Comparison of ENCODE assay signal across 19 mouse cellular contexts in genomic region chr16:5086179-5086578, GRCm38 (mm10). TPM values are rescaled to one million over a fixed set of nuclear protein-coding genes. Genes with fewer than 3 reads are reported as not detected.
DNase-seq lines count a peak whose midpoint lies in the region; ATAC-seq and TF ChIP-seq lines count a peak whose summit lies in the region.
"Had no signal": no experiment of that assay in that cellular context is flagged by ENCODE, and none has a peak within 500 bp of the region (broad histone marks: within the 10 kb centered on the region; RNA-seq: fewer than 3 reads in every experiment).

No protein-coding gene starts in this region.

- H3K27ac ChIP-seq in heart, embryonic 10.5 days = no peak overlapping the region
- H3K27ac ChIP-seq in forebrain, embryonic 13.5 days = no peak overlapping the region
- H3K27ac ChIP-seq: embryonic facial prominence, embryonic 10.5 days; embryonic facial prominence, embryonic 12.5 days had no signal

- ATAC-seq in forebrain, embryonic 13.5 days = no peak
- ATAC-seq: activated CD4-positive, CD25-positive, alpha-beta regulatory T cell, adult 4 months; forebrain, embryonic 14.5 days; forebrain, embryonic 16.5 days; Patski had no signal

- TF ChIP-seq POLR2A in lung, adult 2 months (IDR thresholded peaks at IDR 0.05; ENCODE audit: borderline replicate concordance, extremely low read depth, low read depth, low read length) = no peak

- DNase-seq in heart, adult 11 months = peak; percentile 69
- DNase-seq in heart, embryonic 10.5 days (ENCODE audit: low spot score) = no peak
- DNase-seq in lung, postnatal 36 days = peak; percentile 19
- no peak for DNase-seq in lung, adult 2 months
- DNase-seq: adrenal gland, adult 8-10 months; adrenal gland, postnatal 14 days; adrenal gland, postnatal 36 days; cerebellum, adult 11-12 months; cerebellum, adult 2 months; cerebellum, adult 9-10 months; cerebellum, postnatal 10 days; cerebellum, postnatal 25 days had no signal

- no peaks in the 10 kb centered on the region for H3K27me3 ChIP-seq in heart, embryonic 10.5 days (ENCODE audit: insufficient read depth, poor library complexity, severe bottlenecking)
- H3K27me3 ChIP-seq in forebrain, embryonic 13.5 days = no peaks in the 10 kb centered on the region
- H3K27me3 ChIP-seq: embryonic facial prominence, embryonic 12.5 days had no signal

- no peak for TF ChIP-seq CTCF in lung, adult 2 months (IDR thresholded peaks at IDR 0.05; ENCODE audit: insufficient read depth, low read length)

- 97% methylated on average over 2 of the region's 2 CpGs for WGBS in heart, embryonic 10.5 days
- WGBS in lung, adult 2 months = 96% methylated on average over 2 of the region's 2 CpGs
- WGBS in forebrain, embryonic 13.5 days = 97% methylated on average over 2 of the region's 2 CpGs

- H3K4me3 ChIP-seq in heart, embryonic 10.5 days = no peak overlapping the region
- no peak overlapping the region for H3K4me3 ChIP-seq in lung, adult 2 months (replicated peaks; ENCODE audit: extremely low read depth, low read depth, low read length)
- H3K4me3 ChIP-seq in forebrain, embryonic 13.5 days = no peak overlapping the region
- H3K4me3 ChIP-seq: embryonic facial prominence, embryonic 10.5 days; embryonic facial prominence, embryonic 12.5 days had no signal

- H3K36me3 ChIP-seq in heart, embryonic 10.5 days = peaks cover 76% of the 10 kb centered on the region
- H3K36me3 ChIP-seq in forebrain, embryonic 13.5 days (ENCODE audit: poor library complexity, severe bottlenecking) = peaks cover 81% of the 10 kb centered on the region

- peaks cover 6% of the 10 kb centered on the region; the same call in 1 of the 2 replicates for H3K4me1 ChIP-seq in heart, embryonic 10.5 days
- H3K4me1 ChIP-seq in lung, adult 2 months (ENCODE audit: control insufficient read depth, insufficient read depth, low read length) = no peaks in the 10 kb centered on the region
- H3K4me1 ChIP-seq in forebrain, embryonic 13.5 days = no peaks in the 10 kb centered on the region
- H3K4me1 ChIP-seq: embryonic facial prominence, embryonic 10.5 days; embryonic facial prominence, embryonic 12.5 days had no signal

- H3K9ac ChIP-seq in forebrain, embryonic 13.5 days = no peak overlapping the region
- H3K9ac ChIP-seq: embryonic facial prominence, embryonic 12.5 days had no signal

- H3K9me3 ChIP-seq in heart, embryonic 10.5 days = no peaks in the 10 kb centered on the region
- no peaks in the 10 kb centered on the region for H3K9me3 ChIP-seq in forebrain, embryonic 13.5 days (replicated peaks)
- H3K9me3 ChIP-seq: embryonic facial prominence, embryonic 10.5 days; embryonic facial prominence, embryonic 12.5 days had no signal

- H3K4me2 ChIP-seq in forebrain, embryonic 13.5 days = no peak overlapping the region
- H3K4me2 ChIP-seq: embryonic facial prominence, embryonic 12.5 days had no signal

RNA-seq across cellular contexts. Expression of gene Ubn1, which starts 36.3 kb away (rescaled TPM):
- 13.3 and 15.7 TPM in 2 replicates for polyA plus RNA-seq in heart, embryonic 10.5 days (2016; fragmentation: Nextera tagmentation; extraction: Ambion mirVana)
- polyA plus RNA-seq in lung, adult 2 months (2012; rRNA removed) = 33.5 and 46.2 TPM in 2 replicates
- 18.0 and 18.2 TPM in 2 replicates for polyA plus RNA-seq in forebrain, embryonic 13.5 days (2015; fragmentation: Nextera tagmentation; extraction: Ambion mirVana)

RNA-seq across cellular contexts. Expression of gene Glyr1, which starts 36.5 kb away (rescaled TPM):
- polyA plus RNA-seq in heart, embryonic 10.5 days (2016; fragmentation: Nextera tagmentation; extraction: Ambion mirVana) = 129 and 130 TPM in 2 replicates
- polyA plus RNA-seq in lung, adult 2 months (2012; rRNA removed) = 46.8 and 60.1 TPM in 2 replicates
- polyA plus RNA-seq in forebrain, embryonic 13.5 days (2015; fragmentation: Nextera tagmentation; extraction: Ambion mirVana) = 188 and 207 TPM in 2 replicates

RNA-seq across cellular contexts. Expression of gene Ppl, which starts 46.0 kb away (rescaled TPM):
- 2.0 and 2.7 TPM in 2 replicates for polyA plus RNA-seq in heart, embryonic 10.5 days (2016; fragmentation: Nextera tagmentation; extraction: Ambion mirVana)
- polyA plus RNA-seq in lung, adult 2 months (2012; rRNA removed) = 16.8 and 34.2 TPM in 2 replicates
- 0.13 TPM in 2 replicates for polyA plus RNA-seq in forebrain, embryonic 13.5 days (2015; fragmentation: Nextera tagmentation; extraction: Ambion mirVana)

Comparison
In these comparisons a context has a peak if more than half of its experiments do, and no peak if none do; other contexts are left out.
1. DNase-seq: peak in heart, adult 11 months (single experiment) and lung, postnatal 36 days (single experiment); none in heart, embryonic 10.5 days (single experiment) and lung, adult 2 months (single experiment).